Mouse (Mus musculus) lung, postnatal 0 days (tissue): Measurements from ENCODE around the gene Shc3. TPM values are rescaled to one million over a fixed set of nuclear protein-coding genes. Genes with fewer than 3 reads are reported as not detected.

Source experiments
- ATAC-seq: fragments of 200-750 bp; cut with Nextera tagmentation; 2 replicates; pipeline ENCODE4 v1.8.0; 2017; ENCODE audit warnings: moderate library complexity
- DNase-seq: peaks from one replicate; pipeline ENCODE4 v3.0.0-alpha.2; 2016; ENCODE audit warnings: low spot score
- H3K27ac ChIP-seq: fragments of 300-500 bp; sonication (generic); 2 replicates; pipeline ENCODE4 v1.5.1; 2014; ENCODE audit warnings: antibody characterized with exemption, mild to moderate bottlenecking, low read length, mixed read lengths
- H3K27me3 ChIP-seq: fragments of 300-500 bp; sonication (generic); replicated peaks from 2 replicates; pipeline ENCODE4 v1.6.1; 2014; ENCODE audit warnings: low read length, mixed read lengths; ENCODE audit not compliant: insufficient read depth
- H3K36me3 ChIP-seq: fragments of 300-500 bp; sonication (generic); 2 replicates; pipeline ENCODE4 v1.6.1; 2014; ENCODE audit warnings: low read length, mixed read lengths; ENCODE audit not compliant: insufficient read depth
- H3K4me1 ChIP-seq: fragments of 300-500 bp; sonication (generic); 2 replicates; pipeline ENCODE4 v1.6.1; 2014; ENCODE audit warnings: antibody characterized with exemption, low read depth, low read length, mixed read lengths; ENCODE audit not compliant: insufficient read depth
- H3K4me2 ChIP-seq: fragments of 300-500 bp; sonication (generic); replicated peaks from 2 replicates; pipeline ENCODE4 v1.6.1; 2014; ENCODE audit warnings: low read depth, mild to moderate bottlenecking, low read length, moderate library complexity, mixed read lengths
- H3K4me3 ChIP-seq: fragments of 300-500 bp; sonication (generic); 2 replicates; pipeline ENCODE4 v1.5.1; 2014; ENCODE audit warnings: low read depth, low read length
- H3K9ac ChIP-seq: fragments of 300-500 bp; sonication (generic); replicated peaks from 2 replicates; pipeline ENCODE4 v1.6.1; 2014; ENCODE audit warnings: low read depth, mild to moderate bottlenecking
- H3K9me3 ChIP-seq: fragments of 300-500 bp; sonication (generic); 2 replicates; pipeline ENCODE4 v1.6.1; 2016; ENCODE audit warnings: low read length, mixed read lengths
- CTCF ChIP-seq: IDR thresholded peaks from 2 replicates; pipeline ENCODE4 v1.5.1; 2016; ENCODE audit warnings: antibody characterized with exemption, mild to moderate bottlenecking
- EP300 ChIP-seq: IDR thresholded peaks from 2 replicates; pipeline ENCODE4 v1.6.1; 2016; ENCODE audit warnings: antibody characterized with exemption, mild to moderate bottlenecking, control low read depth
- WGBS: fragments of 180-500 bp; shearing (Covaris S2); extraction: QIAGEN DNeasy Blood & Tissue Kit; methylation state at CpG from one replicate; pipeline ENCODE4 v1.1.7; 2014; 5-methylcytosine and 5-hydroxymethylcytosine counted together
- polyA plus RNA-seq: library from polyadenylated mRNA; unstranded; fragments of >200 nt; fragmentation: Nextera tagmentation; extraction: Ambion mirVana; gene quantifications from 2 replicates; pipeline ENCODE4 v1.2.1, GENCODE M21; 2015

Gene Shc3
- polyA plus RNA-seq, 1 experiment from 2014 or later = 0.12 TPM

GRCm38 (mm10) chr13:51392256-51392655 is 177.0 kb downstream of the Shc3 start:
- ATAC-seq (no peak), DNase-seq (no peak)
- no peaks in the 10 kb centered on the region for H3K36me3 ChIP-seq
- no peak overlapping the region for H3K9ac ChIP-seq
- no peaks in the 10 kb centered on the region for H3K9me3 ChIP-seq
- no peaks in the 10 kb centered on the region for H3K4me1 ChIP-seq
- no peaks in the 10 kb centered on the region for H3K27me3 ChIP-seq
- WGBS = 55% methylated on average over 1 of the region's 1 CpGs
- no peak overlapping the region for H3K4me3 ChIP-seq
- TF ChIP-seq EP300 (no peak), CTCF (no peak)
- no peak overlapping the region for H3K27ac ChIP-seq
- H3K4me2 ChIP-seq = no peak overlapping the region

- H3K4me1 ChIP-seq = no peaks in the 10 kb centered on the region
- H3K9me3 ChIP-seq = no peaks in the 10 kb centered on the region
- no peak overlapping the region for H3K4me3 ChIP-seq
- WGBS = 85% methylated on average over 6 of the region's 6 CpGs
- no peak overlapping the region for H3K4me2 ChIP-seq
- no peaks in the 10 kb centered on the region for H3K27me3 ChIP-seq
- no peaks in the 10 kb centered on the region for H3K36me3 ChIP-seq
- DNase-seq (no peak), ATAC-seq (no peak)
- no peak overlapping the region for H3K27ac ChIP-seq
- TF ChIP-seq CTCF = no peak
- TF ChIP-seq EP300 = no peak
- H3K9ac ChIP-seq = no peak overlapping the region
Measured at GRCm38 (mm10) chr13:51391359-51391916, 177.8 kb downstream of the Shc3 start.

GRCm38 (mm10) chr13:51390398-51390797 is 178.8 kb downstream of the Shc3 start:
- Histone ChIP-seq H3K4me3 (no peak overlapping the region), H3K27me3 (no peaks in the 10 kb centered on the region), H3K9ac (no peak overlapping the region), H3K4me1 (no peaks in the 10 kb centered on the region), H3K27ac (no peak overlapping the region), H3K9me3 (no peaks in the 10 kb centered on the region), H3K4me2 (no peak overlapping the region), H3K36me3 (no peaks in the 10 kb centered on the region)
- WGBS = 37% methylated on average over 4 of the region's 4 CpGs
- no peak for DNase-seq
- no peak for TF ChIP-seq CTCF
- TF ChIP-seq EP300 = no peak
- no peak for ATAC-seq

GRCm38 (mm10) chr13:51387908-51388307 is 181.3 kb downstream of the Shc3 start:
- no peak overlapping the region for H3K9ac ChIP-seq
- H3K9me3 ChIP-seq = no peaks in the 10 kb centered on the region
- H3K36me3 ChIP-seq = no peaks in the 10 kb centered on the region
- H3K4me1 ChIP-seq = no peaks in the 10 kb centered on the region
- DNase-seq (no peak), ATAC-seq (no peak)
- TF ChIP-seq EP300 = no peak
- TF ChIP-seq CTCF = no peak
- no peaks in the 10 kb centered on the region for H3K27me3 ChIP-seq
- H3K4me2 ChIP-seq = no peak overlapping the region
- H3K27ac ChIP-seq = no peak overlapping the region
- H3K4me3 ChIP-seq = no peak overlapping the region
- 32% methylated on average over 4 of the region's 4 CpGs for WGBS

- WGBS = 77% methylated on average over 2 of the region's 2 CpGs
- no peak overlapping the region for H3K4me3 ChIP-seq
- no peaks in the 10 kb centered on the region for H3K9me3 ChIP-seq
- no peak overlapping the region for H3K27ac ChIP-seq
- H3K27me3 ChIP-seq = no peaks in the 10 kb centered on the region
- no peak overlapping the region for H3K9ac ChIP-seq
- DNase-seq (no peak), ATAC-seq (no peak)
- H3K36me3 ChIP-seq = no peaks in the 10 kb centered on the region
- no peaks in the 10 kb centered on the region for H3K4me1 ChIP-seq
- H3K4me2 ChIP-seq = no peak overlapping the region
- no peak for TF ChIP-seq CTCF
- no peak for TF ChIP-seq EP300
Measured at GRCm38 (mm10) chr13:51384899-51385298, 184.3 kb downstream of the Shc3 start.

- Histone ChIP-seq H3K4me1 (peaks cover 6% of the 10 kb centered on the region; the same call in 1 of the 2 replicates), H3K4me2 (no peak overlapping the region), H3K9ac (no peak overlapping the region), H3K27ac (0 out of 2 replicates have a peak overlapping the region, but pooled peaks have one; percentile 20), H3K27me3 (no peaks in the 10 kb centered on the region), H3K9me3 (no peaks in the 10 kb centered on the region), H3K36me3 (no peaks in the 10 kb centered on the region), H3K4me3 (no peak overlapping the region)
- 67% methylated on average over 6 of the region's 6 CpGs for WGBS
- TF ChIP-seq CTCF = no peak
- peak; percentile 82 for TF ChIP-seq EP300
- ATAC-seq = peak; percentile 74
- DNase-seq = peak; percentile 88
Measured at GRCm38 (mm10) chr13:51381498-51381897, 187.7 kb downstream of the Shc3 start.

Other genes starting within 250 kb of the Shc3 start
- 44.5 and 51.3 TPM in 2 replicates for gene S1pr3, start 160.8 kb downstream of the Shc3 start, polyA plus RNA-seq
- gene Cks2, start 75.8 kb upstream of the Shc3 start, polyA plus RNA-seq = 34.2 and 41.6 TPM in 2 replicates
- gene Secisbp2, start 82.3 kb upstream of the Shc3 start, polyA plus RNA-seq = 27.2 and 28.9 TPM in 2 replicates
- 4.9 and 5.7 TPM in 2 replicates for gene Sema4d, start 224.3 kb upstream of the Shc3 start, polyA plus RNA-seq